Mouse (Mus musculus) liver, embryonic 14.5 days (tissue): ENCODE data around the gene Myh6.

Experiments used
- CTCF ChIP-seq: IDR thresholded peaks from 2 replicates; pipeline ENCODE4 v1.5.1; 2016; ENCODE audit warnings: antibody characterized with exemption, low read depth, control low read depth
- EP300 ChIP-seq: IDR thresholded peaks from 2 replicates; pipeline ENCODE4 v1.6.1; 2016; ENCODE audit warnings: antibody characterized with exemption, low read depth

- TF ChIP-seq CTCF: no peak
- no peak for TF ChIP-seq EP300
Observed at GRCm38 (mm10) chr14:55003878-55004855, 37.4 kb upstream of the Myh6 start.
